ENCODE assay signal across 11 mouse cellular contexts in genomic region chr2:166791738-166792137, GRCm38 (mm10). TPM values are rescaled to one million over a fixed set of nuclear protein-coding genes. Genes with fewer than 3 reads are reported as not detected.
DNase-seq lines count a peak whose midpoint lies in the region; ATAC-seq and TF ChIP-seq lines count a peak whose summit lies in the region.
"Had no signal": no experiment of that assay in that cellular context is flagged by ENCODE, and none has a peak within 500 bp of the region (broad histone marks: within the 10 kb centered on the region; RNA-seq: fewer than 3 reads in every experiment).

No protein-coding gene starts in this region.

- no peaks in the 10 kb centered on the region for H3K36me3 ChIP-seq in heart, adult 2 months (ENCODE audit: control insufficient read depth, insufficient read depth, low read length)
- 0 out of 2 replicates have a peak, but pooled peaks cover 3% of the 10 kb centered on the region for H3K36me3 ChIP-seq in heart, embryonic 11.5 days (ENCODE audit: control insufficient read depth, insufficient read depth, low read length)
- H3K36me3 ChIP-seq in liver, postnatal 0 days (replicated peaks; ENCODE audit: insufficient read depth, low read length): no peaks in the 10 kb centered on the region

- no peak overlapping the region for H3K4me3 ChIP-seq in heart, adult 2 months
- H3K4me3 ChIP-seq in heart, embryonic 11.5 days (ENCODE audit: low read depth, low read length): no peak overlapping the region
- H3K4me3 ChIP-seq in liver, postnatal 0 days (ENCODE audit: low read depth, low read length): no peak overlapping the region
- H3K4me3 ChIP-seq: heart, embryonic 10.5 days had no signal

- no peak for DNase-seq in heart, adult 2 months
- peak; percentile 63 for DNase-seq in 416B (ENCODE audit: low read depth)
- peak; percentile 18 for DNase-seq in brain, embryonic 14.5 days (ENCODE audit: low read depth)
- peak; percentile 45 for DNase-seq in liver, postnatal 0 days
- DNase-seq in yolk sac, embryonic 10.5 days (ENCODE audit: low spot score): no peak
- DNase-seq in gastrocnemius, postnatal 10 days: no peak
- DNase-seq in spleen, postnatal 36 days (ENCODE audit: low spot score in 2 of 2): no peak
- DNase-seq: lung, postnatal 10 days; right cerebral cortex, postnatal 4 days had no signal

- intact Hi-C loops in heart, adult 2 months (cut with DNase I): no loop called here

- TF ChIP-seq EP300 in heart, adult 2 months (IDR thresholded peaks at IDR 0.05; ENCODE audit: insufficient read depth, low read depth, low read length): no peak
- no peak for TF ChIP-seq EP300 in liver, postnatal 0 days (IDR thresholded peaks at IDR 0.05; ENCODE audit: low read depth)

- no peaks in the 10 kb centered on the region for H3K27me3 ChIP-seq in heart, adult 2 months (ENCODE audit: control insufficient read depth, insufficient read depth, low read length)
- no peaks in the 10 kb centered on the region for H3K27me3 ChIP-seq in heart, embryonic 11.5 days (ENCODE audit: control insufficient read depth, insufficient read depth, low read length)
- no peaks in the 10 kb centered on the region for H3K27me3 ChIP-seq in liver, postnatal 0 days (ENCODE audit: insufficient read depth, low read length)

- no peak overlapping the region for H3K9ac ChIP-seq in heart, adult 2 months (ENCODE audit: low read depth, low read length)
- no peak overlapping the region for H3K9ac ChIP-seq in heart, embryonic 11.5 days (ENCODE audit: low read depth, low read length)
- H3K9ac ChIP-seq in liver, postnatal 0 days (replicated peaks): no peak overlapping the region

- H3K4me1 ChIP-seq in heart, adult 2 months (ENCODE audit: control insufficient read depth, insufficient read depth, low read length): peaks cover 4% of the 10 kb centered on the region; the same call in 1 of the 2 replicates
- peaks cover 4% of the 10 kb centered on the region for H3K4me1 ChIP-seq in heart, embryonic 11.5 days (ENCODE audit: control insufficient read depth, insufficient read depth, low read length)
- H3K4me1 ChIP-seq in liver, postnatal 0 days (ENCODE audit: insufficient read depth): peaks cover 7% of the 10 kb centered on the region

- WGBS in heart, adult 2 months: 81% methylated on average over 5 of the region's 5 CpGs
- WGBS in heart, embryonic 11.5 days (ENCODE audit: insufficient replicate concordance): 77% methylated on average over 5 of the region's 5 CpGs
- WGBS in liver, postnatal 0 days (ENCODE audit: insufficient replicate concordance): 74% methylated on average over 5 of the region's 5 CpGs

- H3K79me2 ChIP-seq in heart, adult 2 months (replicated peaks; ENCODE audit: control insufficient read depth, insufficient read depth, low read length): no peaks in the 10 kb centered on the region

- TF ChIP-seq POLR2A in heart, adult 2 months (IDR thresholded peaks at IDR 0.05; ENCODE audit: insufficient read depth, low read depth, low read length): no peak
- no peak for TF ChIP-seq POLR2A in brain, embryonic 14.5 days (IDR thresholded peaks at IDR 0.05; ENCODE audit: borderline replicate concordance, extremely low read depth, insufficient read depth, insufficient read length, poor library complexity, severe bottlenecking)

- H3K4me2 ChIP-seq in heart, embryonic 11.5 days: no peak overlapping the region
- H3K4me2 ChIP-seq in liver, postnatal 0 days (ENCODE audit: low read depth, low read length): no peak overlapping the region

- H3K9me3 ChIP-seq in heart, embryonic 11.5 days (replicated peaks; ENCODE audit: control insufficient read depth, low read length): no peaks in the 10 kb centered on the region
- no peaks in the 10 kb centered on the region for H3K9me3 ChIP-seq in liver, postnatal 0 days (ENCODE audit: low read length)
- H3K9me3 ChIP-seq: heart, embryonic 10.5 days had no signal

- TF ChIP-seq CTCF in heart, adult 2 months (IDR thresholded peaks at IDR 0.05): peak; percentile 52
- TF ChIP-seq CTCF in brain, embryonic 14.5 days (IDR thresholded peaks at IDR 0.05; ENCODE audit: borderline replicate concordance, extremely low read depth, insufficient read depth, insufficient read length): peak; percentile 27; the same call in 1 of the 2 replicates
- TF ChIP-seq CTCF in liver, postnatal 0 days (IDR thresholded peaks at IDR 0.05; ENCODE audit: low read depth): peak; percentile 65

- no peak for ATAC-seq in heart, embryonic 11.5 days (replicated peaks; ENCODE audit: insufficient number of reproducible peaks, low FRiP score, low TSS enrichment)
- no peak for ATAC-seq in liver, postnatal 0 days

- no peak overlapping the region for H3K27ac ChIP-seq in heart, adult 2 months
- H3K27ac ChIP-seq in heart, embryonic 11.5 days (ENCODE audit: low read depth, low read length): no peak overlapping the region
- H3K27ac ChIP-seq in liver, postnatal 0 days (ENCODE audit: low read depth): no peak overlapping the region
- H3K27ac ChIP-seq: heart, embryonic 10.5 days had no signal

RNA-seq across cellular contexts. Expression of gene Trp53rkb, which starts 0.6 kb away (rescaled TPM):
- total RNA-seq in heart, adult 2 months (2021): 1 to 10 TPM; 2.2 to 3.0 TPM
- polyA plus RNA-seq in heart, adult 2 months (2012; rRNA removed): 1.4 and 1.8 TPM in 2 replicates
- polyA plus RNA-seq in heart, embryonic 11.5 days (2014; fragmentation: Nextera tagmentation; extraction: Ambion mirVana): 6.6 and 7.9 TPM in 2 replicates
- 10.1 and 12.5 TPM in 2 replicates for polyA plus RNA-seq in brain, embryonic 14.5 days (2012; rRNA removed)
- polyA plus RNA-seq in liver, postnatal 0 days (2015; fragmentation: Nextera tagmentation; extraction: Ambion mirVana): 3.0 and 3.1 TPM in 2 replicates
- 1 to 10 TPM; 3.4 to 4.1 TPM for total RNA-seq in gastrocnemius, postnatal 10 days (2021)

RNA-seq across cellular contexts. Expression of gene Arfgef2, which starts 13.7 kb away (rescaled TPM):
- total RNA-seq in heart, adult 2 months (2021): 10 to 100 TPM; 45.4 to 50.4 TPM
- 12.5 and 20.4 TPM in 2 replicates for polyA plus RNA-seq in heart, adult 2 months (2012; rRNA removed)
- 6.3 and 9.7 TPM in 2 replicates for polyA plus RNA-seq in heart, embryonic 11.5 days (2014; fragmentation: Nextera tagmentation; extraction: Ambion mirVana)
- polyA plus RNA-seq in brain, embryonic 14.5 days (2012; rRNA removed): 7.6 and 11.4 TPM in 2 replicates
- polyA plus RNA-seq in liver, postnatal 0 days (2015; fragmentation: Nextera tagmentation; extraction: Ambion mirVana): 2.5 and 2.7 TPM in 2 replicates
- 10 to 100 TPM; 18.8 to 22.8 TPM for total RNA-seq in gastrocnemius, postnatal 10 days (2021)

Comparison
In these comparisons a context has a peak if more than half of its experiments do, and no peak if none do; other contexts are left out.
1. DNase-seq: peak in 416B (single experiment), brain, embryonic 14.5 days (single experiment) and liver, postnatal 0 days (single experiment); none in heart, adult 2 months (0 of 2), yolk sac, embryonic 10.5 days (single experiment), gastrocnemius, postnatal 10 days (single experiment) and spleen, postnatal 36 days (0 of 2).
2. Peak in every context shown above with its lines, with median percentiles within 50 percentile points of each other: CTCF ChIP-seq.